Comparison of ENCODE assay signal across 8 mouse cellular contexts in genomic region chr12:4906951-4907906, GRCm38 (mm10). TPM values are rescaled to one million over a fixed set of nuclear protein-coding genes. Genes with fewer than 3 reads are reported as not detected.
DNase-seq lines count a peak whose midpoint lies in the region; ATAC-seq and TF ChIP-seq lines count a peak whose summit lies in the region.

TSS of gene Ubxn2a (minus strand) at chr12:4907705.

- no peak for TF ChIP-seq CTCF in MEL (IDR thresholded peaks at IDR 0.05 in 2 of 3, conservative IDR thresholded peaks at IDR 0.05 in 1 of 3; ENCODE audit: control insufficient read depth in 1 of 3, insufficient read depth in 1 of 3, low read depth in 2 of 3, low read length in 3 of 3, poor library complexity in 1 of 3, severe bottlenecking in 1 of 3)
- no peak for TF ChIP-seq CTCF in cerebellum, adult 2 months (IDR thresholded peaks at IDR 0.05; ENCODE audit: borderline replicate concordance, insufficient read depth, low read depth, low read length)
- TF ChIP-seq CTCF in forebrain, postnatal 0 days (IDR thresholded peaks at IDR 0.05; ENCODE audit: low read depth): peak; percentile 53; the same call in 1 of the 2 replicates

- peaks cover 4 to 9% of the 10 kb centered on the region in 2 experiments; a peak in 3 of 4 replicates for H3K4me1 ChIP-seq in MEL (ENCODE audit: control insufficient read depth in 1 of 2, insufficient read depth in 2 of 2, low read length in 2 of 2)
- H3K4me1 ChIP-seq in cerebellum, adult 2 months (ENCODE audit: control insufficient read depth, insufficient read depth, low read length): no peaks in the 10 kb centered on the region; the same call in 1 of the 2 replicates
- 0 out of 2 replicates have a peak, but pooled peaks cover 4% of the 10 kb centered on the region for H3K4me1 ChIP-seq in forebrain, postnatal 0 days (ENCODE audit: insufficient read depth)
- H3K4me1 ChIP-seq in lung, embryonic 15.5 days: peaks cover 6% of the 10 kb centered on the region; the same call in 1 of the 2 replicates

- peaks cover 2 to 8% of the 10 kb centered on the region in 2 experiments; a peak in 3 of 4 replicates for H3K36me3 ChIP-seq in MEL (ENCODE audit: control insufficient read depth in 1 of 2, insufficient read depth in 2 of 2, low read length in 2 of 2)
- no peaks in the 10 kb centered on the region for H3K36me3 ChIP-seq in forebrain, postnatal 0 days (ENCODE audit: insufficient read depth)
- H3K36me3 ChIP-seq in lung, embryonic 15.5 days: no peaks in the 10 kb centered on the region

- peak within 1 kb of the TSS; percentile 76 to 79 for H3K4me3 ChIP-seq in MEL (ENCODE audit: control insufficient read depth in 1 of 2, insufficient read depth in 1 of 2, low read depth in 2 of 2, low read length in 2 of 2)
- peak within 1 kb of the TSS; percentile 62 for H3K4me3 ChIP-seq in cerebellum, adult 2 months (replicated peaks; ENCODE audit: insufficient read depth, low read depth, low read length)
- peak within 1 kb of the TSS; percentile 77 for H3K4me3 ChIP-seq in forebrain, postnatal 0 days (ENCODE audit: low read depth, low read length)
- H3K4me3 ChIP-seq in lung, embryonic 15.5 days: peak within 1 kb of the TSS; percentile 84

- no peak for TF ChIP-seq EP300 in MEL (IDR thresholded peaks at IDR 0.05; ENCODE audit: low read depth in 1 of 2, low read length in 2 of 2)

- TF ChIP-seq POLR2A in MEL (IDR thresholded peaks at IDR 0.05; ENCODE audit: control insufficient read depth in 1 of 2, insufficient read depth in 1 of 2, low read depth in 1 of 2, low read length in 2 of 2, poor library complexity in 1 of 2): peak; percentile 83 to 90
- TF ChIP-seq POLR2A in cerebellum, adult 2 months (IDR thresholded peaks at IDR 0.05; ENCODE audit: borderline replicate concordance, insufficient read depth, low read length): peak; percentile 58; the same call in 1 of the 2 replicates

- TF ChIP-seq RAD21 in MEL (IDR thresholded peaks at IDR 0.05; ENCODE audit: low read depth, low read length): no peak

- H3K9me3 ChIP-seq in MEL (replicated peaks; ENCODE audit: insufficient read depth, low read length): no peaks in the 10 kb centered on the region
- H3K9me3 ChIP-seq in forebrain, postnatal 0 days (ENCODE audit: low read length): no peaks in the 10 kb centered on the region
- no peaks in the 10 kb centered on the region for H3K9me3 ChIP-seq in lung, embryonic 15.5 days

- peak within 1 kb of the TSS; percentile 74 for H3K4me2 ChIP-seq in forebrain, postnatal 0 days (ENCODE audit: low read depth)
- H3K4me2 ChIP-seq in lung, embryonic 15.5 days: peak within 1 kb of the TSS; percentile 87

- no peaks in the 10 kb centered on the region for H3K27me3 ChIP-seq in MEL (ENCODE audit: control insufficient read depth in 1 of 2, insufficient read depth in 2 of 2, low read length in 2 of 2)
- no peaks in the 10 kb centered on the region for H3K27me3 ChIP-seq in cerebellum, adult 2 months (ENCODE audit: control insufficient read depth, insufficient read depth, low read length)
- H3K27me3 ChIP-seq in forebrain, postnatal 0 days (ENCODE audit: insufficient read depth, low read length): no peaks in the 10 kb centered on the region
- H3K27me3 ChIP-seq in lung, embryonic 15.5 days: no peaks in the 10 kb centered on the region

- peak within 1 kb of the TSS; percentile 95 for H3K9ac ChIP-seq in MEL (ENCODE audit: control insufficient read depth, low read depth, low read length, poor library complexity, severe bottlenecking)
- H3K9ac ChIP-seq in forebrain, postnatal 0 days: peak within 1 kb of the TSS; percentile 75
- peak within 1 kb of the TSS; percentile 84 for H3K9ac ChIP-seq in lung, embryonic 15.5 days

- peak; percentile 97 for ATAC-seq in forebrain, postnatal 0 days
- peak; percentile 93 for ATAC-seq in lung, embryonic 15.5 days (ENCODE audit: borderline replicate concordance, extremely low read depth, low FRiP score, low TSS enrichment)

- DNase-seq in MEL (ENCODE audit: low read depth, low spot score): peak; percentile 95
- peak; percentile 95 to 96 for DNase-seq in cerebellum, adult 2 months
- DNase-seq in forebrain, postnatal 0 days: peak; percentile 97
- DNase-seq in heart, postnatal 4 days: peak; percentile 97
- DNase-seq in layer of hippocampus, adult 8-10 months (ENCODE audit: low spot score in 2 of 2): peak; percentile 82 to 93
- DNase-seq in ovary, postnatal 10 days (ENCODE audit: low spot score): peak; percentile 74
- peak; percentile 89 to 98 for DNase-seq in thymus, postnatal 10 days (ENCODE audit: low spot score in 2 of 2)

- WGBS in cerebellum, adult 2 months: under 1% methylated on average over 125 of the region's 125 CpGs
- 2% methylated on average over 107 of the region's 125 CpGs for WGBS in forebrain, postnatal 0 days
- WGBS in lung, embryonic 15.5 days: under 1% methylated on average over 125 of the region's 125 CpGs

- H3K79me2 ChIP-seq in MEL (ENCODE audit: control insufficient read depth, insufficient read depth, low read length, poor library complexity): peaks cover 16% of the 10 kb centered on the region

- H3K27ac ChIP-seq in MEL (ENCODE audit: control insufficient read depth, low read depth, low read length): peak within 1 kb of the TSS; percentile 89
- H3K27ac ChIP-seq in cerebellum, adult 2 months (ENCODE audit: insufficient read depth, low read length): peak within 1 kb of the TSS; percentile 92
- peak within 1 kb of the TSS; percentile 90 for H3K27ac ChIP-seq in forebrain, postnatal 0 days (ENCODE audit: low read depth, low read length)
- peak within 1 kb of the TSS; percentile 87 for H3K27ac ChIP-seq in lung, embryonic 15.5 days

TF ChIP-seq in MEL, 35 proteins besides CTCF, POLR2A, EP300 and RAD21 (continues in another document):
- TF ChIP-seq MYB (IDR thresholded peaks at IDR 0.05; ENCODE audit: low read depth, low read length) (no peak), POLR2AphosphoS5 (IDR thresholded peaks at IDR 0.05; ENCODE audit: borderline replicate concordance, low read depth, low read length) (no peak; the same call in 1 of the 2 replicates), TAL1 (IDR thresholded peaks at IDR 0.05; ENCODE audit: low read length) (no peak), GABPA (IDR thresholded peaks at IDR 0.05; ENCODE audit: low read depth, low read length) (no peak), E2F4 (IDR thresholded peaks at IDR 0.05; ENCODE audit: borderline replicate concordance, low read depth, low read length) (peak; percentile 43; the same call in 1 of the 2 replicates), GATA1 (IDR thresholded peaks at IDR 0.05; ENCODE audit: low read depth, low read length) (no peak), ELF1 (IDR thresholded peaks at IDR 0.05; ENCODE audit: low read depth, low read length) (no peak), UBTF (IDR thresholded peaks at IDR 0.05; ENCODE audit: borderline replicate concordance, insufficient read depth, low read depth, low read length) (no peak), MAX (IDR thresholded peaks at IDR 0.05; ENCODE audit: low read length) (no peak), MXI1 (IDR thresholded peaks at IDR 0.05; ENCODE audit: low read depth, low read length) (no peak; the same call in 1 of the 2 replicates), POLR2AphosphoS2 (IDR thresholded peaks at IDR 0.05; ENCODE audit: low read length) (peak; percentile 62; the same call in 1 of the 2 replicates), ZKSCAN1 (IDR thresholded peaks at IDR 0.05; ENCODE audit: low read depth, low read length) (no peak), SIN3A (IDR thresholded peaks at IDR 0.05; ENCODE audit: low read length) (peak; percentile 35; the same call in 1 of the 2 replicates), CHD2 (IDR thresholded peaks at IDR 0.05; ENCODE audit: low read length) (no peak), ZNF384 (IDR thresholded peaks at IDR 0.05; ENCODE audit: low read depth, low read length) (no peak), ETS1 (IDR thresholded peaks at IDR 0.05; ENCODE audit: low read depth, low read length) (no peak), MAFK (IDR thresholded peaks at IDR 0.05; ENCODE audit: borderline replicate concordance, low read depth, low read length) (no peak), SMC3 (IDR thresholded peaks at IDR 0.05; ENCODE audit: low read depth, low read length) (no peak), BHLHE40 (IDR thresholded peaks at IDR 0.05; ENCODE audit: borderline replicate concordance, low read depth, low read length) (no peak), CHD1 (IDR thresholded peaks at IDR 0.05; ENCODE audit: low read depth, low read length) (no peak), RCOR1 (IDR thresholded peaks at IDR 0.05; ENCODE audit: low read depth, low read length) (no peak), MEF2A (IDR thresholded peaks at IDR 0.05; ENCODE audit: extremely low read depth, insufficient replicate concordance, low read depth, low read length, poor library complexity, severe bottlenecking) (no peak), TCF12 (IDR thresholded peaks at IDR 0.05; ENCODE audit: low read depth, low read length) (peak; percentile 45), ZC3H11A (IDR thresholded peaks at IDR 0.05; ENCODE audit: low read depth, low read length) (no peak), USF2 (IDR thresholded peaks at IDR 0.05; ENCODE audit: borderline replicate concordance in 1 of 2, insufficient read depth in 1 of 2, low read depth in 1 of 2, low read length in 2 of 2) (no peak), JUND (IDR thresholded peaks at IDR 0.05; ENCODE audit: low read depth, low read length) (no peak), ZMIZ1 (IDR thresholded peaks at IDR 0.05; ENCODE audit: low read depth, low read length) (peak; percentile 90), MYC (IDR thresholded peaks at IDR 0.05; ENCODE audit: low read depth, low read length) (no peak), MAZ (IDR thresholded peaks at IDR 0.05; ENCODE audit: low read depth, low read length) (no peak; the same call in 1 of the 2 replicates), NRF1 (IDR thresholded peaks at IDR 0.05; ENCODE audit: insufficient read depth, low read depth, low read length, poor library complexity, severe bottlenecking) (peak; percentile 40; the same call in 1 of the 2 replicates), NELFE (IDR thresholded peaks at IDR 0.05; ENCODE audit: low read depth, low read length) (peak; percentile 94)

RNA-seq across cellular contexts. Expression of gene Ubxn2a, which starts in this region (rescaled TPM):
- total RNA-seq in MEL (2012; rRNA removed): 20.3 and 22.8 TPM in 2 replicates
- 10 to 100 TPM in 1 of 2 experiments, not detected in 1; 21.9 TPM for polyA plus RNA-seq in MEL (2012; ENCODE audit: insufficient read depth in 1 of 2, insufficient read length in 2 of 2, low read depth in 1 of 2, low replicate concordance in 2 of 2, missing spikeins in 1 of 2)
- polyA plus RNA-seq in cerebellum, adult 2 months (2012; rRNA removed): 32.6 and 36.6 TPM in 2 replicates
- total RNA-seq in forebrain, postnatal 0 days (2014; rRNA removed): 28.5 and 29.0 TPM in 2 replicates
- polyA plus RNA-seq in forebrain, postnatal 0 days (2015; fragmentation: Nextera tagmentation; extraction: Ambion mirVana): 21.4 and 34.9 TPM in 2 replicates
- 10 to 100 TPM; 44.9 to 49.0 TPM for total RNA-seq in heart, postnatal 4 days (2021)
- total RNA-seq in layer of hippocampus, adult 8-10 months (2022): 10 to 100 TPM; 41.5 to 56.2 (median 49.6) TPM
- 28.4 and 31.3 TPM in 2 replicates for polyA plus RNA-seq in lung, embryonic 15.5 days (2015; fragmentation: Nextera tagmentation; extraction: Ambion mirVana)

Comparison
In these comparisons a context has a peak if more than half of its experiments do, and no peak if none do; other contexts are left out.
1. Peak in every context shown above with its lines: DNase-seq, ATAC-seq, H3K4me3 ChIP-seq and H3K27ac ChIP-seq.